7 mouse cellular contexts compared by ENCODE assay signal in the genomic region with DNA sequence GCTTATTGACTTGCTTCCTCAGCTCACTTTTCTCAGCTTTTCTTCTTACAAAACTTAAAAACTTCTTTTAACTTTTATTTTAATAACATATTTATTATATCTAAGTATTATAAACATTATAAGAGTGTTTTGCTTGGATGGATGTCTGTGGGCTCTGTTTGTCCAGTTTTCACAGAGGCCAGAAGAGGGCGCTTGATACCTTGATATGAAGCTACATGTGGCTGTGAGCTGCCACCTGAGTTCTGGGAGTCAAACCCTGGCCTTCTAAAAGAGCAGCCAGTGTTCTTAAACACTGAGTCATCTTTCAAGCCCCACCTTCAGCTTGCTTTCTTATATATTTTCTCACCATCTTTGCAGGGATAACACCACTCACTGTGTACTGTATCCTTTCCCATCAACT.
DNase-seq lines count a peak whose midpoint lies in the region; ATAC-seq and TF ChIP-seq lines count a peak whose summit lies in the region.

No protein-coding gene starts in this region.

- no peak overlapping the region for H3K4me2 ChIP-seq in intestine, postnatal 0 days (replicated peaks; ENCODE audit: low read depth)
- H3K4me2 ChIP-seq in intestine, embryonic 15.5 days (replicated peaks), result no peak overlapping the region
- H3K4me2 ChIP-seq in CH12.LX (ENCODE audit: insufficient read depth, low read depth, poor library complexity, severe bottlenecking), result no peak overlapping the region
- no peak overlapping the region for H3K4me2 ChIP-seq in liver, embryonic 13.5 days

- H3K79me2 ChIP-seq in CH12.LX (replicated peaks; ENCODE audit: control insufficient read depth, extremely low read depth, insufficient read depth, poor library complexity, severe bottlenecking), result no peaks in the 10 kb centered on the region
- H3K79me2 ChIP-seq in MEL (ENCODE audit: control insufficient read depth, insufficient read depth, low read length, poor library complexity), result no peaks in the 10 kb centered on the region

- in situ Hi-C loops in CH12.LX (cut with MboI; ENCODE audit: low pct_ligation_motif_present, low pct_unique_long_range_greater_than_20kb, low sequenced_read_pairs), result no loop called here

- TF ChIP-seq POLR2A in CH12.LX (IDR thresholded peaks at IDR 0.05; ENCODE audit: low read depth, low read length), result no peak
- TF ChIP-seq POLR2A in MEL (IDR thresholded peaks at IDR 0.05; ENCODE audit: control insufficient read depth in 1 of 2, insufficient read depth in 1 of 2, low read depth in 1 of 2, low read length in 2 of 2, poor library complexity in 1 of 2), result no peak

- H3K36me3 ChIP-seq in intestine, postnatal 0 days (ENCODE audit: control insufficient read depth, insufficient read depth), result no peaks in the 10 kb centered on the region
- H3K36me3 ChIP-seq in intestine, embryonic 15.5 days, result no peaks in the 10 kb centered on the region
- no peaks in the 10 kb centered on the region for H3K36me3 ChIP-seq in CH12.LX (replicated peaks in 1 of 2; ENCODE audit: control insufficient read depth in 1 of 2, insufficient read depth in 1 of 2, low read length in 1 of 2)
- no peaks in the 10 kb centered on the region for H3K36me3 ChIP-seq in MEL (ENCODE audit: control insufficient read depth in 1 of 2, insufficient read depth in 2 of 2, low read length in 2 of 2)
- H3K36me3 ChIP-seq in liver, embryonic 13.5 days, result no peaks in the 10 kb centered on the region

- 0% methylated on average over 1 of the region's 1 CpGs for WGBS in intestine, postnatal 0 days
- WGBS in intestine, embryonic 15.5 days, result 5% methylated on average over 1 of the region's 1 CpGs
- 0% methylated on average over 1 of the region's 1 CpGs for WGBS in liver, embryonic 13.5 days (ENCODE audit: insufficient replicate concordance)

- peak; percentile 60 for TF ChIP-seq CTCF in intestine, postnatal 0 days (IDR thresholded peaks at IDR 0.05; ENCODE audit: low read depth)
- TF ChIP-seq CTCF in CH12.LX (conservative IDR thresholded peaks at IDR 0.05 in 1 of 2, IDR thresholded peaks at IDR 0.05 in 1 of 2; ENCODE audit: low read depth in 2 of 2, low read length in 2 of 2) (peak in 1 of 2 experiments; percentile 65; a peak in 2 of 4 replicates), MEL (IDR thresholded peaks at IDR 0.05 in 2 of 3, conservative IDR thresholded peaks at IDR 0.05 in 1 of 3; ENCODE audit: control insufficient read depth in 1 of 3, insufficient read depth in 1 of 3, low read depth in 2 of 3, low read length in 3 of 3, poor library complexity in 1 of 3, severe bottlenecking in 1 of 3) (peak in 2 of 3 experiments; percentile 44 to 49; a peak in 4 of 6 replicates)

- no peaks in the 10 kb centered on the region for H3K4me1 ChIP-seq in intestine, postnatal 0 days (replicated peaks; ENCODE audit: control insufficient read depth, insufficient read depth, low read length)
- H3K4me1 ChIP-seq in intestine, embryonic 15.5 days (replicated peaks), result no peaks in the 10 kb centered on the region
- H3K4me1 ChIP-seq in CH12.LX (ENCODE audit: control insufficient read depth in 1 of 2, insufficient read depth in 2 of 2) (no peaks in the 10 kb centered on the region), MEL (ENCODE audit: control insufficient read depth in 1 of 2, insufficient read depth in 2 of 2, low read length in 2 of 2) (no peaks in the 10 kb centered on the region)
- no peaks in the 10 kb centered on the region for H3K4me1 ChIP-seq in liver, embryonic 13.5 days (replicated peaks)

- dilution Hi-C loops in CH12.LX (cut with MboI; ENCODE audit: extremely low pct_ligation_motif_present, extremely low pct_unique_long_range_greater_than_20kb, low sequenced_read_pairs), result no loop called here

- H3K4me3 ChIP-seq in intestine, postnatal 0 days (ENCODE audit: low read depth, low read length), result no peak overlapping the region
- H3K4me3 ChIP-seq in intestine, embryonic 15.5 days (replicated peaks), result no peak overlapping the region
- no peak overlapping the region for H3K4me3 ChIP-seq in CH12.LX (replicated peaks in 1 of 3; ENCODE audit: low read depth in 2 of 3, low read length in 2 of 3, poor library complexity in 1 of 3)
- H3K4me3 ChIP-seq in MEL (ENCODE audit: control insufficient read depth in 1 of 2, insufficient read depth in 1 of 2, low read depth in 2 of 2, low read length in 2 of 2), result no peak overlapping the region
- no peak overlapping the region for H3K4me3 ChIP-seq in liver, embryonic 13.5 days (replicated peaks)

- peak; percentile 53 for DNase-seq in CH12.LX (ENCODE audit: extremely low read depth)
- DNase-seq in MEL (ENCODE audit: low read depth, low spot score), result peak; percentile 43
- peak; percentile 15 for DNase-seq in embryo, embryonic 9.5 days (ENCODE audit: extremely low spot score)
- DNase-seq in liver, embryonic 13.5 days, result peak; percentile 1
- no peak for DNase-seq in spleen, adult 12 weeks (ENCODE audit: low spot score)

- H3K27ac ChIP-seq in intestine, postnatal 0 days (ENCODE audit: low read depth, low read length), result no peak overlapping the region
- no peak overlapping the region for H3K27ac ChIP-seq in intestine, embryonic 15.5 days
- H3K27ac ChIP-seq in CH12.LX (ENCODE audit: insufficient read depth, low read depth) (no peak overlapping the region), MEL (ENCODE audit: control insufficient read depth, low read depth, low read length) (no peak overlapping the region)
- H3K27ac ChIP-seq in liver, embryonic 13.5 days, result no peak overlapping the region

- H3K9ac ChIP-seq in intestine, postnatal 0 days (ENCODE audit: low read depth, low read length), result no peak overlapping the region
- H3K9ac ChIP-seq in intestine, embryonic 15.5 days, result no peak overlapping the region
- H3K9ac ChIP-seq in CH12.LX (ENCODE audit: insufficient read depth, low read depth) (no peak overlapping the region), MEL (ENCODE audit: control insufficient read depth, low read depth, low read length, poor library complexity, severe bottlenecking) (no peak overlapping the region)
- H3K9ac ChIP-seq in liver, embryonic 13.5 days, result no peak overlapping the region

- TF ChIP-seq RAD21 in CH12.LX (IDR thresholded peaks at IDR 0.05; ENCODE audit: low read depth, low read length) (peak; percentile 69), MEL (IDR thresholded peaks at IDR 0.05; ENCODE audit: low read depth, low read length) (peak; percentile 56)

- no peaks in the 10 kb centered on the region for H3K9me3 ChIP-seq in intestine, postnatal 0 days (ENCODE audit: control insufficient read depth)
- no peaks in the 10 kb centered on the region for H3K9me3 ChIP-seq in intestine, embryonic 15.5 days
- no peaks in the 10 kb centered on the region for H3K9me3 ChIP-seq in CH12.LX (replicated peaks; ENCODE audit: low read length)
- no peaks in the 10 kb centered on the region for H3K9me3 ChIP-seq in MEL (replicated peaks; ENCODE audit: insufficient read depth, low read length)
- no peaks in the 10 kb centered on the region for H3K9me3 ChIP-seq in liver, embryonic 13.5 days (replicated peaks)

- no peak for ATAC-seq in intestine, postnatal 0 days
- ATAC-seq in intestine, embryonic 15.5 days, result no peak
- no peak for ATAC-seq in liver, embryonic 13.5 days (ENCODE audit: low read depth)

- TF ChIP-seq EP300 in CH12.LX (IDR thresholded peaks at IDR 0.05; ENCODE audit: low read length) (no peak), MEL (IDR thresholded peaks at IDR 0.05; ENCODE audit: low read depth in 1 of 2, low read length in 2 of 2) (no peak)

- no peaks in the 10 kb centered on the region for H3K27me3 ChIP-seq in intestine, postnatal 0 days (replicated peaks; ENCODE audit: control insufficient read depth, insufficient read depth, low read length)
- H3K27me3 ChIP-seq in intestine, embryonic 15.5 days (replicated peaks), result no peaks in the 10 kb centered on the region
- no peaks in the 10 kb centered on the region for H3K27me3 ChIP-seq in CH12.LX (replicated peaks)
- no peaks in the 10 kb centered on the region for H3K27me3 ChIP-seq in MEL (ENCODE audit: control insufficient read depth in 1 of 2, insufficient read depth in 2 of 2, low read length in 2 of 2)
- H3K27me3 ChIP-seq in liver, embryonic 13.5 days, result no peaks in the 10 kb centered on the region

TF ChIP-seq in CH12.LX, 34 proteins besides CTCF, POLR2A, EP300 and RAD21:
- peak; percentile 48 for TF ChIP-seq SMC3 (IDR thresholded peaks at IDR 0.05; ENCODE audit: low read depth, low read length)
- TF ChIP-seq GABPA (IDR thresholded peaks at IDR 0.05; ENCODE audit: insufficient replicate concordance, low read depth, low read length), result no peak

TF ChIP-seq in MEL, 35 proteins besides CTCF, POLR2A, EP300 and RAD21:
- TF ChIP-seq ZC3H11A (IDR thresholded peaks at IDR 0.05; ENCODE audit: low read depth, low read length), result peak; percentile 33
- peak; percentile 37 for TF ChIP-seq SMC3 (IDR thresholded peaks at IDR 0.05; ENCODE audit: low read depth, low read length)
- no peak for TF ChIP-seq MEF2A (IDR thresholded peaks at IDR 0.05; ENCODE audit: extremely low read depth, insufficient replicate concordance, low read depth, low read length, poor library complexity, severe bottlenecking)
